Mouse (Mus musculus): ENCODE results near the gene Gm973. TPM values are rescaled to one million over a fixed set of nuclear protein-coding genes. Genes with fewer than 3 reads are reported as not detected.

Gene Gm973
- polyA plus RNA-seq, 1 experiment from 2014 or later = 0.82 TPM

GRCm38 (mm10) chr1:59653243-59653911 lies 137.3 kb downstream of the Gm973 start:
- H3K27me3 ChIP-seq (ENCODE audit: control insufficient read depth, insufficient read depth, low read length) = no peaks in the 10 kb centered on the region
- no peaks in the 10 kb centered on the region for H3K4me1 ChIP-seq (ENCODE audit: control insufficient read depth, insufficient read depth, low read length)
- no peak overlapping the region for H3K27ac ChIP-seq (ENCODE audit: low read length)
- no peak overlapping the region for H3K4me2 ChIP-seq (replicated peaks; ENCODE audit: low read depth, low read length)
- no peak overlapping the region for H3K9ac ChIP-seq (replicated peaks; ENCODE audit: low read depth, low read length)
- no peaks in the 10 kb centered on the region for H3K9me3 ChIP-seq (ENCODE audit: control insufficient read depth, low read depth, low read length)
- H3K4me3 ChIP-seq (ENCODE audit: low read depth, low read length) = no peak overlapping the region
- WGBS = 89% methylated on average over 3 of the region's 3 CpGs
- peaks cover 22% of the 10 kb centered on the region for H3K36me3 ChIP-seq (ENCODE audit: control insufficient read depth, insufficient read depth, low read length)
- no peak for ATAC-seq (ENCODE audit: insufficient number of reproducible peaks, insufficient read depth, low FRiP score, low read depth)

DNA sequence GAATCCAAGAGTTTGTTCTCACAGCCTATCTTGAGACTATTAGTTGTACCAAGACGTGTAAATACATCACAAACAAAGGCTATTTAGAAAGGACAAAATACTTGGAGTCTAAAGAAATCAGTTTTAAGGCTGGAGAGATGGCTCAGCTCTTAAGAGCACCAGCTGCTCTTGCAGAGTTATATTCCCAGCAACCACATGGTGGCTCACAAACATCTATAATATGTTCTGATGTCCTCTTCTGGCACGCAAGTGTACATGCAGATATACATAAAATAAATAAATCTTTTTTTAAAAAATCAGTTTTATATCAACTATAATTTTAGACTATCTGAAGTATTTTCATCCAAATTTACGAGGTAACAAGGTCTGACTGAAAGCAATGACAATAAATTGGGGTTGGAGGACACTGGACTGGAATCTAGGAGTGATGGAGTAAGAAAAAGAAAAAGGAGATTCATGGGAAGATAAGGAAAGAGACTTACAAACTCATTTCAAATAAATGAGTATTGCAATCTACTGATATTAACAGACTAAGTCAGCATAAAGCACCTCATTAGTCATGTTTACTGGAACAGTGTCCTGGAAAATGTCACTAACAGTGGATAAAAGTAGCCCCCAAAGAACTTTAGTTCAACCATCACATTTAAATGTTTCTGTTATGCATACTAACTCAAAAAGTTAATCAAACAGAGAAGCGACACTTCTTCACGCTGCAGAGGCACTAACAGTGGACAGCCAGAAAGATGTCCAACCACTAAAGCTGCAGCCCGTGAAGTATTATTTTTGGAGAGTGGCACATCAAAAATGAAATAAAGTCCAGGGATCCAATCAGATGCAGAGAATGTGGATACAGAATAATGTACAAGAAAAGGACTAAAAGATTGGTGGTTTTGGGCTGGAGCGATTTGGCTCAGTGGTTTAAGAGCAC lies 140.4 kb downstream of the Gm973 start:
- H3K4me1 ChIP-seq (ENCODE audit: control insufficient read depth, insufficient read depth, low read length) = no peaks in the 10 kb centered on the region
- no peak overlapping the region for H3K9ac ChIP-seq (replicated peaks; ENCODE audit: low read depth, low read length)
- H3K4me3 ChIP-seq (ENCODE audit: low read depth, low read length) = no peak overlapping the region
- ATAC-seq (ENCODE audit: insufficient number of reproducible peaks, insufficient read depth, low FRiP score, low read depth) = no peak
- no peak overlapping the region for H3K4me2 ChIP-seq (replicated peaks; ENCODE audit: low read depth, low read length)
- H3K27ac ChIP-seq (ENCODE audit: low read length) = no peak overlapping the region
- H3K27me3 ChIP-seq (ENCODE audit: control insufficient read depth, insufficient read depth, low read length) = no peaks in the 10 kb centered on the region
- WGBS = 79% methylated on average over 7 of the region's 7 CpGs
- no peaks in the 10 kb centered on the region for H3K9me3 ChIP-seq (ENCODE audit: control insufficient read depth, low read depth, low read length)
- peaks cover 10% of the 10 kb centered on the region; the same call in 1 of the 2 replicates for H3K36me3 ChIP-seq (ENCODE audit: control insufficient read depth, insufficient read depth, low read length)

DNA sequence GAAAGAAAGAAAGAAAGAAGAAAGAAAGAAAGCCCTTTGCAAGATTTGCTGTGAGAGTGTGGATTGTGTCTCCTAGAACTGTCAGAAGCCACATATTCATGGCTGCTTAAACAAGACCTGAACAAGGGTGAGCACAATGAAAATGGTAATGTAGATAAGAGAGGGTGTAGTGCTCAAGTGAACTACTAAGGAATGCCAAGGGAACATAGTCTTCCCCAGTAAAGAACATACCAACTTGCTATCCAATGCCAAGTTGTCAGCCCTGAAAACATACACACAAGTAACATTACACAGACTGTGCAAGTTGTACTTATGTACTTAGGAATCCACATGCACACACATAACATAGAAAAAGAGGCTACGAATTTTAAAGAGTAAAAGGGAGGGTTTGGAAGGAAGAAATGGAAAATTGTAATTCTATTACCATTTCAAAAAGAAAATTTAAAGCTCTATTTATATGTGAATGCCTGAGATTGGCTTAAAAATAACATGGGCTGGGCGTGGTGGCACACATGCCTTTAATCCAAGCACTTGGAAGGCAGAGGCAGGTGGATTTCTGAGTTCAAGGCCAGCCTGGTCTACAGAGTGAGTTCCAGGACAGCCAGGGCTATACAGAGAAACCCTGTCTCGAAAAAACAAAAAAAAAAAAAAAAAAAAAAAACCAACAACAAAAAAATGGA lies 147.5 kb downstream of the Gm973 start:
- Histone ChIP-seq H3K4me1 (ENCODE audit: control insufficient read depth, insufficient read depth, low read length) (peaks cover 4% of the 10 kb centered on the region), H3K9me3 (ENCODE audit: control insufficient read depth, low read depth, low read length) (no peaks in the 10 kb centered on the region), H3K36me3 (ENCODE audit: control insufficient read depth, insufficient read depth, low read length) (no peaks in the 10 kb centered on the region), H3K27ac (ENCODE audit: low read length) (no peak overlapping the region), H3K4me3 (ENCODE audit: low read depth, low read length) (no peak overlapping the region), H3K9ac (replicated peaks; ENCODE audit: low read depth, low read length) (no peak overlapping the region), H3K27me3 (ENCODE audit: control insufficient read depth, insufficient read depth, low read length) (no peaks in the 10 kb centered on the region), H3K4me2 (replicated peaks; ENCODE audit: low read depth, low read length) (no peak overlapping the region)
- WGBS = 77% methylated on average over 3 of the region's 3 CpGs
- no peak for ATAC-seq (ENCODE audit: insufficient number of reproducible peaks, insufficient read depth, low FRiP score, low read depth)

GRCm38 (mm10) chr1:59668871-59669270 lies 152.8 kb downstream of the Gm973 start:
- no peaks in the 10 kb centered on the region; the same call in 1 of the 2 replicates for H3K36me3 ChIP-seq (ENCODE audit: control insufficient read depth, insufficient read depth, low read length)
- no peak for ATAC-seq (ENCODE audit: insufficient number of reproducible peaks, insufficient read depth, low FRiP score, low read depth)
- H3K27ac ChIP-seq (ENCODE audit: low read length) = no peak overlapping the region
- no peak overlapping the region for H3K4me3 ChIP-seq (ENCODE audit: low read depth, low read length)
- peak overlapping the region; percentile 62 for H3K4me2 ChIP-seq (replicated peaks; ENCODE audit: low read depth, low read length)
- H3K4me1 ChIP-seq (ENCODE audit: control insufficient read depth, insufficient read depth, low read length) = peaks cover 10% of the 10 kb centered on the region
- WGBS = 84% methylated on average over 2 of the region's 2 CpGs
- no peak overlapping the region for H3K9ac ChIP-seq (replicated peaks; ENCODE audit: low read depth, low read length)
- H3K9me3 ChIP-seq (ENCODE audit: control insufficient read depth, low read depth, low read length) = no peaks in the 10 kb centered on the region
- H3K27me3 ChIP-seq (ENCODE audit: control insufficient read depth, insufficient read depth, low read length) = no peaks in the 10 kb centered on the region

- no peaks in the 10 kb centered on the region for H3K27me3 ChIP-seq (ENCODE audit: control insufficient read depth, insufficient read depth, low read length)
Measured at GRCm38 (mm10) chr1:59669962-59670630, 154.0 kb downstream of the Gm973 start.

GRCm38 (mm10) chr1:59670641-59671168 lies 154.6 kb downstream of the Gm973 start, which contains the start of gene Sumo1:
Gene Sumo1, minus strand, starts transcription at chr1:59670834.
- Histone ChIP-seq H3K9me3 (ENCODE audit: control insufficient read depth, low read depth, low read length) (no peaks in the 10 kb centered on the region), H3K27me3 (ENCODE audit: control insufficient read depth, insufficient read depth, low read length) (no peaks in the 10 kb centered on the region), H3K4me3 (ENCODE audit: low read depth, low read length) (peak within 1 kb of the TSS; percentile 96), H3K4me1 (ENCODE audit: control insufficient read depth, insufficient read depth, low read length) (peaks cover 10% of the 10 kb centered on the region), H3K36me3 (ENCODE audit: control insufficient read depth, insufficient read depth, low read length) (no peaks in the 10 kb centered on the region; the same call in 1 of the 2 replicates), H3K9ac (replicated peaks; ENCODE audit: low read depth, low read length) (peak within 1 kb of the TSS; percentile 99), H3K27ac (ENCODE audit: low read length) (peak within 1 kb of the TSS; percentile 96), H3K4me2 (replicated peaks; ENCODE audit: low read depth, low read length) (peak within 1 kb of the TSS; percentile 82)
- ATAC-seq (ENCODE audit: insufficient number of reproducible peaks, insufficient read depth, low FRiP score, low read depth) = peak; percentile 94
- under 1% methylated on average over 34 of the region's 36 CpGs for WGBS

More at GRCm38 (mm10) chr1:59669962-59670630, 154.0 kb downstream of the Gm973 start:
- WGBS = under 1% methylated on average over 45 of the region's 54 CpGs
- Histone ChIP-seq H3K36me3 (ENCODE audit: control insufficient read depth, insufficient read depth, low read length) (no peaks in the 10 kb centered on the region; the same call in 1 of the 2 replicates), H3K4me3 (ENCODE audit: low read depth, low read length) (peak overlapping the region; percentile 96), H3K4me1 (ENCODE audit: control insufficient read depth, insufficient read depth, low read length) (peaks cover 10% of the 10 kb centered on the region), H3K4me2 (replicated peaks; ENCODE audit: low read depth, low read length) (peak overlapping the region; percentile 62), H3K9me3 (ENCODE audit: control insufficient read depth, low read depth, low read length) (no peaks in the 10 kb centered on the region), H3K9ac (replicated peaks; ENCODE audit: low read depth, low read length) (peak overlapping the region; percentile 99), H3K27ac (ENCODE audit: low read length) (peak overlapping the region; percentile 96)
- peak; percentile 5; the same call in 1 of the 2 replicates for ATAC-seq (ENCODE audit: insufficient number of reproducible peaks, insufficient read depth, low FRiP score, low read depth)

DNA sequence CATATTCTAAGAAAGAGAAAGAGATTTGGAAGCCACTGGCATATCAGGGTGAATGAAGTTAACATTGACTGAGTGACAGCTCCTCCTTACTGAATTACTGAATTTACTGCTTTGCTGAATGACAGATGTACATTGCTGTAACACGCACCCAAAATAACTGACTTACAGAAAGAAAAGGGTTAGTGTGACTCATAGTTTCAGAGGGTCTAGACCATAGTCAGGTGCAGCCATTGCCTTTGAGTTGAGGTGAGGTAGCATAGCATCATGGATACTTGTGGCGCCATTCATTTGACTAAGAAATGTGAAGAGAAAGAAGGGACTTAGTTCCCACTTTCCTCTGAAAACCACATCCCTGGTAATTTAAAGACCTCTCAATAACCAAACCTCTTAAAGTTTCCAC lies 157.6 kb downstream of the Gm973 start:
- WGBS = 90% methylated on average over 2 of the region's 2 CpGs

More for the DNA sequence above, 157.6 kb downstream of the Gm973 start:
- Histone ChIP-seq H3K36me3 (ENCODE audit: control insufficient read depth, insufficient read depth, low read length) (no peaks in the 10 kb centered on the region; the same call in 1 of the 2 replicates), H3K9me3 (ENCODE audit: control insufficient read depth, low read depth, low read length) (no peaks in the 10 kb centered on the region), H3K9ac (replicated peaks; ENCODE audit: low read depth, low read length) (no peak overlapping the region), H3K4me2 (replicated peaks; ENCODE audit: low read depth, low read length) (no peak overlapping the region), H3K27me3 (ENCODE audit: control insufficient read depth, insufficient read depth, low read length) (no peaks in the 10 kb centered on the region), H3K4me3 (ENCODE audit: low read depth, low read length) (no peak overlapping the region), H3K4me1 (ENCODE audit: control insufficient read depth, insufficient read depth, low read length) (peaks cover 5% of the 10 kb centered on the region), H3K27ac (ENCODE audit: low read length) (no peak overlapping the region)
- no peak for ATAC-seq (ENCODE audit: insufficient number of reproducible peaks, insufficient read depth, low FRiP score, low read depth)
